Mouse (Mus musculus) megakaryocyte, embryonic 14.5 days (primary cell): ENCODE results near the gene Tmem242. TPM values are rescaled to one million over a fixed set of nuclear protein-coding genes. Genes with fewer than 3 reads are reported as not detected.

Source experiments
- H3K27me3 ChIP-seq: replicated peaks from 2 replicates; pipeline ENCODE3; 2012; ENCODE audit warnings: inconsistent platforms
- H3K36me3 ChIP-seq: replicated peaks from 2 replicates; pipeline ENCODE3; 2012; ENCODE audit warnings: low read length, inconsistent platforms, mixed read lengths
- H3K4me1 ChIP-seq: 2 replicates; pipeline ENCODE4 v1.6.1; 2012; ENCODE audit warnings: inconsistent platforms
- H3K4me3 ChIP-seq: replicated peaks from 2 replicates; pipeline ENCODE3; 2012; ENCODE audit warnings: moderate library complexity, mild to moderate bottlenecking, inconsistent platforms
- H3K9me3 ChIP-seq: 2 replicates; pipeline ENCODE4 v1.6.1; 2012; ENCODE audit warnings: inconsistent platforms
- FLI1 ChIP-seq: IDR thresholded peaks from 2 replicates; pipeline ENCODE4 v1.6.1; 2012; ENCODE audit warnings: low read length, inconsistent platforms, mixed read lengths
- GATA1 ChIP-seq: IDR thresholded peaks from 3 replicates; pipeline ENCODE4 v1.6.1; 2012; ENCODE audit warnings: mixed read lengths, low read length, inconsistent platforms, borderline replicate concordance
- polyA plus RNA-seq: library from polyadenylated mRNA; stranded (reverse); fragments of >175 nt; gene quantifications from 2 replicates; pipeline ENCODE4 v1.2.3, GENCODE M21; 2012; ENCODE audit warnings: low replicate concordance; ENCODE audit not compliant: insufficient read depth

Gene Tmem242
- polyA plus RNA-seq, 1 experiment: 50.8 TPM

GRCm38 (mm10) chr17:5403885-5404284 is 36.2 kb downstream of the Tmem242 start:
- Histone ChIP-seq H3K4me3 (peak overlapping the region; percentile 88), H3K9me3 (peaks cover 9% of the 10 kb centered on the region), H3K36me3 (peaks cover 43% of the 10 kb centered on the region), H3K27me3 (no peaks in the 10 kb centered on the region), H3K4me1 (peaks cover 88% of the 10 kb centered on the region)
- no peak for TF ChIP-seq FLI1
- TF ChIP-seq GATA1: no peak

- peaks cover 12% of the 10 kb centered on the region for H3K9me3 ChIP-seq
- H3K4me3 ChIP-seq: peak overlapping the region; percentile 76
- no peaks in the 10 kb centered on the region for H3K27me3 ChIP-seq
- H3K4me1 ChIP-seq: peaks cover 83% of the 10 kb centered on the region
- peaks cover 35% of the 10 kb centered on the region for H3K36me3 ChIP-seq
- no peak for TF ChIP-seq FLI1
- no peak for TF ChIP-seq GATA1
Observed at GRCm38 (mm10) chr17:5402624-5403023, 37.4 kb downstream of the Tmem242 start.

- Histone ChIP-seq H3K9me3 (peaks cover 12% of the 10 kb centered on the region), H3K36me3 (peaks cover 29% of the 10 kb centered on the region), H3K4me1 (peaks cover 83% of the 10 kb centered on the region), H3K4me3 (peak overlapping the region; percentile 81), H3K27me3 (no peaks in the 10 kb centered on the region)
- no peak for TF ChIP-seq FLI1
- TF ChIP-seq GATA1: no peak
Observed at GRCm38 (mm10) chr17:5402069-5402468, 38.0 kb downstream of the Tmem242 start.

GRCm38 (mm10) chr17:5401288-5401687 is 38.8 kb downstream of the Tmem242 start:
- no peaks in the 10 kb centered on the region for H3K27me3 ChIP-seq
- TF ChIP-seq FLI1: no peak
- no peak for TF ChIP-seq GATA1
- peaks cover 12% of the 10 kb centered on the region for H3K9me3 ChIP-seq
- peak overlapping the region; percentile 54 for H3K4me3 ChIP-seq
- peaks cover 29% of the 10 kb centered on the region for H3K36me3 ChIP-seq
- H3K4me1 ChIP-seq: peaks cover 83% of the 10 kb centered on the region

- peak overlapping the region; percentile 33 for H3K4me3 ChIP-seq
- H3K27me3 ChIP-seq: no peaks in the 10 kb centered on the region
- H3K4me1 ChIP-seq: peaks cover 84% of the 10 kb centered on the region
- TF ChIP-seq FLI1 (no peak), GATA1 (no peak)
- peaks cover 27% of the 10 kb centered on the region for H3K36me3 ChIP-seq
- peaks cover 12% of the 10 kb centered on the region for H3K9me3 ChIP-seq
Observed at GRCm38 (mm10) chr17:5400435-5401090, 39.5 kb downstream of the Tmem242 start.

- Histone ChIP-seq H3K4me1 (peaks cover 65% of the 10 kb centered on the region), H3K36me3 (peaks cover 26% of the 10 kb centered on the region), H3K27me3 (no peaks in the 10 kb centered on the region), H3K4me3 (peak overlapping the region; percentile 89), H3K9me3 (peaks cover 27% of the 10 kb centered on the region)
- TF ChIP-seq GATA1: no peak
- TF ChIP-seq FLI1: no peak
Observed at GRCm38 (mm10) chr17:5397148-5398007, 42.7 kb downstream of the Tmem242 start.

- no peaks in the 10 kb centered on the region for H3K27me3 ChIP-seq
- no peak overlapping the region for H3K4me3 ChIP-seq
- H3K9me3 ChIP-seq: peaks cover 27% of the 10 kb centered on the region
- H3K36me3 ChIP-seq: peaks cover 26% of the 10 kb centered on the region
- H3K4me1 ChIP-seq: peaks cover 65% of the 10 kb centered on the region
- TF ChIP-seq FLI1: no peak
- TF ChIP-seq GATA1: no peak
Observed at GRCm38 (mm10) chr17:5396213-5396612, 43.8 kb downstream of the Tmem242 start.

GRCm38 (mm10) chr17:5395454-5396205 is 44.4 kb downstream of the Tmem242 start:
- Histone ChIP-seq H3K36me3 (peaks cover 26% of the 10 kb centered on the region), H3K27me3 (no peaks in the 10 kb centered on the region), H3K9me3 (peaks cover 27% of the 10 kb centered on the region), H3K4me3 (no peak overlapping the region), H3K4me1 (peaks cover 65% of the 10 kb centered on the region)
- TF ChIP-seq GATA1 (no peak), FLI1 (no peak)

GRCm38 (mm10) chr17:5390682-5391081 is 49.4 kb downstream of the Tmem242 start:
- peaks cover 15% of the 10 kb centered on the region for H3K9me3 ChIP-seq
- H3K27me3 ChIP-seq: no peaks in the 10 kb centered on the region
- H3K36me3 ChIP-seq: peaks cover 10% of the 10 kb centered on the region
- H3K4me3 ChIP-seq: no peak overlapping the region
- no peak for TF ChIP-seq GATA1
- TF ChIP-seq FLI1: no peak
- peaks cover 68% of the 10 kb centered on the region for H3K4me1 ChIP-seq

GRCm38 (mm10) chr17:5388351-5388750 is 51.7 kb downstream of the Tmem242 start:
- H3K4me3 ChIP-seq: no peak overlapping the region
- TF ChIP-seq GATA1 (no peak), FLI1 (no peak)
- peaks cover 10% of the 10 kb centered on the region for H3K9me3 ChIP-seq
- H3K4me1 ChIP-seq: peaks cover 76% of the 10 kb centered on the region
- peaks cover 9% of the 10 kb centered on the region for H3K36me3 ChIP-seq
- peaks cover 6% of the 10 kb centered on the region for H3K27me3 ChIP-seq
